Mouse (Mus musculus) G1E (cell line): Measurements from ENCODE around the gene Six2.

ENCODE experiments used
- CTCF ChIP-seq: IDR thresholded peaks from 2 replicates; pipeline ENCODE4 v1.5.1; 2012; ENCODE audit warnings: low read depth, low read length, inconsistent platforms, mixed read lengths
- GATA1 ChIP-seq: IDR thresholded peaks from 2 replicates; pipeline ENCODE4 v1.6.1; 2012; ENCODE audit warnings: borderline replicate concordance, low read length, inconsistent platforms, mixed read lengths
- POLR2AphosphoS5 ChIP-seq: IDR thresholded peaks from 2 replicates; pipeline ENCODE4 v1.6.1; 2012; ENCODE audit warnings: low read depth, low read length, inconsistent platforms; ENCODE audit not compliant: insufficient replicate concordance
- TAL1 ChIP-seq: conservative IDR thresholded peaks from 2 replicates; pipeline ENCODE4 v1.6.1; 2012; ENCODE audit warnings: low read depth, low read length, inconsistent platforms, mixed read lengths

GRCm38 (mm10) chr17:85700028-85700427, 12.0 kb upstream of the Six2 start:
- TF ChIP-seq CTCF, result no peak
- no peak for TF ChIP-seq TAL1
- TF ChIP-seq GATA1, result no peak
- TF ChIP-seq POLR2AphosphoS5, result no peak
